Mouse (Mus musculus) liver, embryonic 11.5 days (tissue): Measurements from ENCODE around the gene Ang. TPM values are rescaled to one million over a fixed set of nuclear protein-coding genes. Genes with fewer than 3 reads are reported as not detected.
A peak's percentile ranks its signal among the peaks of the same experiment; 100 is the strongest.

Source experiments
- ATAC-seq: fragments of 200-750 bp; cut with Nextera tagmentation; replicated peaks from 2 replicates; pipeline ENCODE4 v1.8.0; 2017; ENCODE audit warnings: moderate number of reproducible peaks, mild to moderate bottlenecking, moderate TSS enrichment, moderate library complexity; ENCODE audit not compliant: low FRiP score
- DNase-seq: peaks from one replicate; pipeline ENCODE4 v3.0.0-alpha.2; 2017; ENCODE audit warnings: low spot score
- H3K27ac ChIP-seq: fragments of 300-500 bp; sonication (generic); 2 replicates; pipeline ENCODE4 v1.5.1; 2014; ENCODE audit warnings: mild to moderate bottlenecking, low read depth, low read length, control low read depth
- H3K27me3 ChIP-seq: fragments of 300-500 bp; sonication (generic); replicated peaks from 2 replicates; pipeline ENCODE4 v1.6.1; 2014; ENCODE audit warnings: low read length, mixed read lengths; ENCODE audit not compliant: control insufficient read depth, insufficient read depth
- H3K36me3 ChIP-seq: fragments of 300-500 bp; sonication (generic); 2 replicates; pipeline ENCODE4 v1.6.1; 2014; ENCODE audit warnings: mild to moderate bottlenecking, low read length, moderate library complexity, mixed read lengths; ENCODE audit not compliant: control insufficient read depth, insufficient read depth
- H3K4me1 ChIP-seq: fragments of 300-500 bp; sonication (generic); replicated peaks from 2 replicates; pipeline ENCODE4 v1.6.1; 2014; ENCODE audit warnings: low read length, mixed read lengths; ENCODE audit not compliant: control insufficient read depth, insufficient read depth
- H3K4me2 ChIP-seq: fragments of 300-500 bp; sonication (generic); 2 replicates; pipeline ENCODE4 v1.6.1; 2014; ENCODE audit warnings: mild to moderate bottlenecking, control low read depth, moderate library complexity
- H3K4me3 ChIP-seq: fragments of 300-500 bp; sonication (generic); 2 replicates; pipeline ENCODE4 v1.5.1; 2014; ENCODE audit warnings: low read depth, low read length, control low read depth
- H3K9ac ChIP-seq: fragments of 300-500 bp; sonication (generic); 2 replicates; pipeline ENCODE4 v1.6.1; 2014; ENCODE audit warnings: low read depth, low read length, control low read depth
- H3K9me3 ChIP-seq: fragments of 300-500 bp; sonication (generic); 2 replicates; pipeline ENCODE4 v1.6.1; 2016; ENCODE audit warnings: low read length, inconsistent platforms, mixed read lengths; ENCODE audit not compliant: control insufficient read depth
- whole genome bisulfite sequencing: fragments of 180-500 bp; shearing (Covaris S2); extraction: QIAGEN DNeasy Blood & Tissue Kit; methylation state at CpG from one replicate; pipeline ENCODE4 v1.1.7; 2014; 5-methylcytosine and 5-hydroxymethylcytosine counted together
- polyA plus RNA-seq: library from polyadenylated mRNA; unstranded; fragments of >200 nt; fragmentation: Nextera tagmentation; extraction: Ambion mirVana; gene quantifications from 2 replicates; pipeline ENCODE4 v1.2.1, GENCODE M21; 2014

The Ang gene
- polyA plus RNA-seq, 1 experiment from 2014 or later = 4.0 TPM

DNA sequence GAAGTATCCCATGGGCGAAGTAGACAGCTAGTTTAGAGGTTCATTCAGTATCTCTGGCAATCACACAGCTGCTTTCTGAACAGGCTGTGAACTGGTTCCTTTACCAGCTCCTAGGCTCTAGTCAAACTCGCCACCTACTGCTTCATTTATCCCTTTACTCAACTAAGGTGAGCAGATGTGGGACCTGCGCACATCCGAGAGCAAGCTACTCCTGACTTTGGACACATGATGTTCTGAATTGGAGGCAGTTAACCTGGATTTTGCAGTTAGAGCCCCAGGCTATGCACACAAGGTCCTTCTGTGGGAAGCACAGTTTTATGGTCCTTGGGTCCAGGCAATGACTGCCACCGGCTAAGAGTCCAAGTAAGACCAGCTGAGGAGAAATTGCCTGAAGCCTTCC lies 30.2 kb upstream of the Ang start:
- no peak for DNase-seq
- WGBS = 82% methylated on average over 5 of the region's 5 CpGs

DNA sequence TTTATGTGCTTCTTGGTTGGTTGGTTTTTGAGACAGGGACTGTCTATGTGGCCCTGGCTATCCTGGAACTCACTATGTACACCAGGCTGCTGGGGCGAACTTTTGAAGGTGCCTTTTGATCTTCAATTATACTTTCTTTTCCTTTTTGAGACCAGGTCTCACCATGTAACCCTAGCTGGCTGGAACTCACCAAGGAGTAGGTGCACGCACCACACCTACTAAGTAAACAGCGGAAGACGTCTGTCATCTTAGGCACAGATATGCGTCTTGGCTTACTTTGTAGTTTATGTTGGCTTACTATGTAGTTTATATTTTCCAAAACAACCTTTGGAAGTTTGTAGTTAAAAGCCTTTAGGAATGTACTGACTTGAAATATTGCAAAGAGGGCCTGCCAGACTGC lies 22.0 kb upstream of the Ang start:
- H3K4me1 ChIP-seq = no peaks in the 10 kb centered on the region
- no peaks in the 10 kb centered on the region for H3K9me3 ChIP-seq
- no peak overlapping the region for H3K4me2 ChIP-seq
- DNase-seq (no peak), ATAC-seq (no peak)
- no peaks in the 10 kb centered on the region for H3K27me3 ChIP-seq
- no peak overlapping the region for H3K4me3 ChIP-seq
- H3K36me3 ChIP-seq = no peaks in the 10 kb centered on the region
- H3K27ac ChIP-seq = no peak overlapping the region
- 86% methylated on average over 5 of the region's 5 CpGs for WGBS
- no peak overlapping the region for H3K9ac ChIP-seq

More for the DNA sequence above, 30.2 kb upstream of the Ang start:
- H3K27ac ChIP-seq = no peak overlapping the region
- no peak overlapping the region for H3K4me2 ChIP-seq
- H3K36me3 ChIP-seq = no peaks in the 10 kb centered on the region
- H3K9me3 ChIP-seq = no peaks in the 10 kb centered on the region
- peaks cover 7% of the 10 kb centered on the region; the same call in 1 of the 2 replicates for H3K4me1 ChIP-seq
- no peak overlapping the region for H3K4me3 ChIP-seq
- no peaks in the 10 kb centered on the region for H3K27me3 ChIP-seq
- no peak for ATAC-seq
- no peak overlapping the region for H3K9ac ChIP-seq

DNA sequence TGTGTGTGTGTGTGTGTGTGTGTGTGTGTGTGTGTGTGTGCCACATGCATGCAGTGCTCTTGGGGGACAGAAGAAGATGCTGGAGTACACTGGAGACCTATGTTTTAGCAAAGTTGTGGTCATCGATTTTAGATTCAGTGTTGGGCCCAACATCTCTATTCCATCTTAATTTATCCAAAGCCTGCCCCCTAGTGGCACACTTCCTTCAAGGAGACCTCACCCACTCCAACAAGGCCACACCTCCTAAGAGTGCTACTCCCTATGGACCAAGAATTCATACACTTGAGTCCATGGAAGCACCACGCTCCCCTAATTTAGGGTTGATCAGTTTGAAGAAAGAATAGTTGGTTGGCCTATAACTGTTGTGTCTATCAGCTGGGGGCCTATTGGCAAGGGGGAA lies 21.3 kb upstream of the Ang start:
- H3K4me3 ChIP-seq = no peak overlapping the region
- ATAC-seq (no peak), DNase-seq (no peak)
- H3K27me3 ChIP-seq = no peaks in the 10 kb centered on the region
- H3K9me3 ChIP-seq = no peaks in the 10 kb centered on the region
- no peaks in the 10 kb centered on the region for H3K36me3 ChIP-seq
- no peaks in the 10 kb centered on the region for H3K4me1 ChIP-seq
- H3K27ac ChIP-seq = no peak overlapping the region
- WGBS = 79% methylated on average over 2 of the region's 2 CpGs
- no peak overlapping the region for H3K4me2 ChIP-seq
- no peak overlapping the region for H3K9ac ChIP-seq

DNA sequence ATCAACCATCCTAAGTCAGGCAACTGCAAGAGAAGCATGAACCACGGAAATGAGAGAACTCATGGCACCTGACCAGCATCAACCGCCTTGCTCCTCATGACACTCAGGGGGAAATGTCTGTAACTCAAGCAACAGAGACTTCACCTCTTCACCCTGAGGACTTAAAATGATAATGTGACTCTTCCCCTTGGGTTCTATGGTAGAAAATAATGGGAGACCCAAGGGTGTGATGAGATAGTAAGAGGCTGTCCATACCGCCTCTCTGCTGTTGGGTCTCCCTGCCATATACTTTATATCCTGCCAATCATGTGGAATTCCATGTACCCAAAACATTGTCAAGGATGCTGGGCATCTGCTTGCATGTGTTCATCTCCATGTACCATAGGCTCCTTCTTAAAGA lies 16.6 kb upstream of the Ang start, which contains the start of gene Olfr750:
Gene Olfr750, minus strand, starts transcription at position 101 of the 400 bp plus-strand sequence.
- Histone ChIP-seq H3K4me1 (no peaks in the 10 kb centered on the region), H3K36me3 (no peaks in the 10 kb centered on the region), H3K4me3 (no peak within 1 kb of the TSS), H3K9me3 (no peaks in the 10 kb centered on the region), H3K9ac (no peak within 1 kb of the TSS), H3K27me3 (no peaks in the 10 kb centered on the region), H3K27ac (no peak within 1 kb of the TSS), H3K4me2 (no peak within 1 kb of the TSS)
- 76% methylated on average over 3 of the region's 3 CpGs for WGBS
- DNase-seq = no peak
- ATAC-seq = no peak

DNA sequence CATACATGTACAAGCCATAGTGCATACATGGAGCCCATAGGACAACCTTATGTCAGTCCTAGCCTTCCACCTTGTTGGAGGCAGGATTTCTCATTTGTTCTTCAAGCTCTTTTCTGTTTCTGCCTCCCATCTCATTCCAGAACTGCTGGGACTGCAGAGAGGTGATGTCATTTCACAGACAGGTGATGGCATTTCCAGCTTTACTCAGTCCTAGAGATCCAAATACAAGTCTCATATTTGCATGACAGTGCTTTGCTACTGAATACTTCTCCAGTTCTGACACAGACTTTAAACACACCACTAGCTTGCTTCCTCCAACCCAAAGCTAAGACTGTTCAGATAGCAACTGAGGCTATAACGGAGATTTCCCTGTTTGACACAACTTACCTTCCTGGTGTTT lies 11.8 kb upstream of the Ang start:
- Histone ChIP-seq H3K9me3 (no peaks in the 10 kb centered on the region), H3K9ac (no peak overlapping the region), H3K36me3 (no peaks in the 10 kb centered on the region), H3K4me1 (0 out of 2 replicates have a peak, but pooled peaks cover 3% of the 10 kb centered on the region), H3K4me3 (no peak overlapping the region), H3K27me3 (peaks cover 5% of the 10 kb centered on the region; the same call in 1 of the 2 replicates), H3K27ac (no peak overlapping the region), H3K4me2 (no peak overlapping the region; the same call in 1 of the 2 replicates)
- DNase-seq = no peak
- 62% methylated on average over 1 of the region's 1 CpGs for WGBS
- ATAC-seq = no peak

DNA sequence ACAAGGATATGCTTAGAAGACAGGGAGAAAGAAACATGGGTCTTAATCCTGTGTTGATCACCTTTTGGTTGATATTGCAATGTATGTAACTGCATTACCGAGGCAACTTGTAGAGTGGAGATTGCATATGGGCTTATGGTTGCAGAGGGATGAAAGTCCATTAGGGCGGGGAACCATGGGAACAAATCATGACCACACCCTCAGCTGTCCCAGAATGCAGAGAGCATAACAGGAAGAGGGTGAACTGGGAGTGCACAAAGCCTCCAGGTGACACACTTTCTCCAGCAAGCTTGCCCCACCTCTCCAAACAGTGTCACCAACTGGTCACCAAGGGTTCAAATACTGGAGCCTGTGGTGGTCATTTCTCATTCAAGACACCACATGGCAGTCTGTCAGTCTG lies 9.9 kb upstream of the Ang start:
- H3K36me3 ChIP-seq = no peaks in the 10 kb centered on the region
- no peak overlapping the region for H3K27ac ChIP-seq
- ATAC-seq (no peak), DNase-seq (no peak)
- H3K4me2 ChIP-seq = no peak overlapping the region
- no peaks in the 10 kb centered on the region for H3K9me3 ChIP-seq
- H3K4me3 ChIP-seq = no peak overlapping the region
- WGBS = 78% methylated on average over 2 of the region's 2 CpGs
- 0 out of 2 replicates have a peak, but pooled peaks cover 3% of the 10 kb centered on the region for H3K4me1 ChIP-seq
- H3K27me3 ChIP-seq = peaks cover 5% of the 10 kb centered on the region; the same call in 1 of the 2 replicates
- no peak overlapping the region for H3K9ac ChIP-seq

DNA sequence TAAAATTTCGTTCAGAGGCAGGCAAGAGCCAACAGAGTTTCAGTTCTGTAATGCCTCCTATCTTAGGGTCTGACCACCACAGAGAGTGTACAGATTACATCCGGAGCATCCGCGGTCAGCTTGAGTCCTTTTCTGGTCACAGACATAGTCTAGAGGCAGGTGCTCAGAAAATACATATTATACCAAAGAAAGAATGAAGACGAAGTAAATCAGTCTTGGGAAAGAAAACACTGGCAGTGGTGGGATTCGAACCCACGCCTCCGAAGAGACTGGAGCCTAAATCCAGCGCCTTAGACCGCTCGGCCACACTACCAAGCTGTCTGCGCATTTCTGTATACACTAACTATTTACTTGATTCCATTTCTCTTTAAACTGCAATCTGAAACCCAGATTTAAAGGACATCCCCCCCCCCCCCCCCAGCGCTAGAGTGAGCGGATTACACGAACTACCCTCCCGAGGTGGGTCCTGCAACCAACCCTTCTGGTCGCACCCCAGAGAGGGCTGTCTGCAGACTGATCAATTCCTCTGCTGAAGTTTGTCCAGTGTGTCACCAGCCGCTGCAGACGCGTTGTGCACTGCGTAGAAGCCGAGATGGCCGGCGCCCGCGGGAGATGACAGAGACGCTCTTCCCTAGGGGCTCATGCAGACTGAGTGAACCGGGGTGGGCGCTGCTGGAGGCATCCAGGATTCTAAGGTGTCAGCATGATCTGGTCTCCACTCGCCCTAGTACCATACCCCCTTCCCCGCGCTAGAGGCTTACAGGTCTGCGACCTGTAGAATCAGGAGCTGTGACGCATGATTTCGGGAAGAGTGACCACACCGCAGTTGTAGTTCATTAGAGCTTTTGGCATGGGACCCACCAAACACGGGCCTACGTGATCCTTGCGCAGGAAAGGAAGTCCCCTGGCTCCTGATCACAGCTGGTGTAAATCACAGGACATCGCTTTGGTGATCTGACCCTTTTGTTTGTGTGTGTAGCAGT lies 8.1 kb upstream of the Ang start:
- ATAC-seq (peak; percentile 74), DNase-seq (peak; percentile 71)
- Histone ChIP-seq H3K27me3 (peaks cover 5% of the 10 kb centered on the region; the same call in 1 of the 2 replicates), H3K9me3 (no peaks in the 10 kb centered on the region), H3K36me3 (no peaks in the 10 kb centered on the region), H3K4me2 (peak overlapping the region; percentile 90), H3K4me3 (peak overlapping the region; percentile 66), H3K9ac (peak overlapping the region; percentile 52), H3K27ac (no peak overlapping the region), H3K4me1 (0 out of 2 replicates have a peak, but pooled peaks cover 3% of the 10 kb centered on the region)
- 2% methylated on average over 39 of the region's 40 CpGs for WGBS

DNA sequence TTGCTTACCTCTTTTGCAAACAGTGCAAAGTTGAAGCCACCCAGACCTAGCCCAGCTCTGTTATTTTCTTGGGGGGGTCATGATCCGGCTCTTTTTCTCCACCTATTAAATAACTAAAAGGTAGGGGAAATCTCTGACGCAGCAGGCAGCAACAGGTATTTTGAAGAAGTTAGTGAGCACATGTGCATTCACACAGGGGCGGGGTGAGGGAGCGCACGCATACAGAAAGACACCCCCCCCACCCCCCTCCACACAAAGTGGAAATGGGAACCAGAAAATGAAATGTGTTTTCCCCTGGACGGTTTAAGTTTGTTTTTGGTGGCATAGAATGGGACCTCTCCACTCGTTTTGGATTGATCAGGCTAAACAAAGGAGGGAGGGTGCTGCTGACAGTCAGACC lies 7.1 kb upstream of the Ang start:
- Histone ChIP-seq H3K4me2 (peak overlapping the region; percentile 90), H3K4me1 (0 out of 2 replicates have a peak, but pooled peaks cover 3% of the 10 kb centered on the region), H3K9me3 (no peaks in the 10 kb centered on the region), H3K36me3 (no peaks in the 10 kb centered on the region), H3K9ac (no peak overlapping the region), H3K27ac (no peak overlapping the region), H3K4me3 (peak overlapping the region; percentile 66), H3K27me3 (peaks cover 5% of the 10 kb centered on the region; the same call in 1 of the 2 replicates)
- ATAC-seq = no peak
- DNase-seq = no peak
- WGBS = 13% methylated on average over 7 of the region's 7 CpGs
